Mouse (Mus musculus) liver, embryonic 11.5 days (tissue): ENCODE data around the gene Luc7l3. TPM values are rescaled to one million over a fixed set of nuclear protein-coding genes. Genes with fewer than 3 reads are reported as not detected.

Source experiments
- ATAC-seq: fragments of 200-750 bp; cut with Nextera tagmentation; replicated peaks from 2 replicates; pipeline ENCODE4 v1.8.0; 2017; ENCODE audit warnings: moderate number of reproducible peaks, mild to moderate bottlenecking, moderate TSS enrichment, moderate library complexity; ENCODE audit not compliant: low FRiP score
- DNase-seq: peaks from one replicate; pipeline ENCODE4 v3.0.0-alpha.2; 2017; ENCODE audit warnings: low spot score
- H3K27ac ChIP-seq: fragments of 300-500 bp; sonication (generic); 2 replicates; pipeline ENCODE4 v1.5.1; 2014; ENCODE audit warnings: mild to moderate bottlenecking, low read depth, low read length, control low read depth
- H3K27me3 ChIP-seq: fragments of 300-500 bp; sonication (generic); replicated peaks from 2 replicates; pipeline ENCODE4 v1.6.1; 2014; ENCODE audit warnings: low read length, mixed read lengths; ENCODE audit not compliant: control insufficient read depth, insufficient read depth
- H3K36me3 ChIP-seq: fragments of 300-500 bp; sonication (generic); 2 replicates; pipeline ENCODE4 v1.6.1; 2014; ENCODE audit warnings: mild to moderate bottlenecking, low read length, moderate library complexity, mixed read lengths; ENCODE audit not compliant: control insufficient read depth, insufficient read depth
- H3K4me1 ChIP-seq: fragments of 300-500 bp; sonication (generic); replicated peaks from 2 replicates; pipeline ENCODE4 v1.6.1; 2014; ENCODE audit warnings: low read length, mixed read lengths; ENCODE audit not compliant: control insufficient read depth, insufficient read depth
- H3K4me2 ChIP-seq: fragments of 300-500 bp; sonication (generic); 2 replicates; pipeline ENCODE4 v1.6.1; 2014; ENCODE audit warnings: mild to moderate bottlenecking, control low read depth, moderate library complexity
- H3K4me3 ChIP-seq: fragments of 300-500 bp; sonication (generic); 2 replicates; pipeline ENCODE4 v1.5.1; 2014; ENCODE audit warnings: low read depth, low read length, control low read depth
- H3K9ac ChIP-seq: fragments of 300-500 bp; sonication (generic); 2 replicates; pipeline ENCODE4 v1.6.1; 2014; ENCODE audit warnings: low read depth, low read length, control low read depth
- H3K9me3 ChIP-seq: fragments of 300-500 bp; sonication (generic); 2 replicates; pipeline ENCODE4 v1.6.1; 2016; ENCODE audit warnings: low read length, inconsistent platforms, mixed read lengths; ENCODE audit not compliant: control insufficient read depth
- WGBS: fragments of 180-500 bp; shearing (Covaris S2); extraction: QIAGEN DNeasy Blood & Tissue Kit; methylation state at CpG from one replicate; pipeline ENCODE4 v1.1.7; 2014; 5-methylcytosine and 5-hydroxymethylcytosine counted together
- polyA plus RNA-seq: library from polyadenylated mRNA; unstranded; fragments of >200 nt; fragmentation: Nextera tagmentation; extraction: Ambion mirVana; gene quantifications from 2 replicates; pipeline ENCODE4 v1.2.1, GENCODE M21; 2014

The Luc7l3 gene
- polyA plus RNA-seq, 1 experiment from 2014 or later, result 97.6 TPM

GRCm38 (mm10) chr11:94276869-94277337 lies 44.9 kb downstream of the Luc7l3 start:
- no peaks in the 10 kb centered on the region for H3K27me3 ChIP-seq
- no peaks in the 10 kb centered on the region for H3K9me3 ChIP-seq
- WGBS, result 8% methylated on average over 20 of the region's 20 CpGs
- peaks cover 30% of the 10 kb centered on the region for H3K4me1 ChIP-seq
- ATAC-seq, result peak; percentile 56
- H3K4me2 ChIP-seq, result peak overlapping the region; percentile 85
- H3K4me3 ChIP-seq, result peak overlapping the region; percentile 41
- peak; percentile 80 for DNase-seq
- H3K36me3 ChIP-seq, result no peaks in the 10 kb centered on the region
- H3K27ac ChIP-seq, result no peak overlapping the region
- peak overlapping the region; percentile 43 for H3K9ac ChIP-seq

- Histone ChIP-seq H3K36me3 (no peaks in the 10 kb centered on the region), H3K27me3 (no peaks in the 10 kb centered on the region), H3K9ac (no peak overlapping the region), H3K9me3 (no peaks in the 10 kb centered on the region), H3K4me1 (peaks cover 24% of the 10 kb centered on the region), H3K4me3 (no peak overlapping the region), H3K27ac (no peak overlapping the region), H3K4me2 (no peak overlapping the region)
- DNase-seq (no peak), ATAC-seq (no peak)
- WGBS, result 82% methylated on average over 2 of the region's 2 CpGs
Measured at GRCm38 (mm10) chr11:94275686-94276085, 46.1 kb downstream of the Luc7l3 start.

GRCm38 (mm10) chr11:94275226-94275625 lies 46.6 kb downstream of the Luc7l3 start:
- 84% methylated on average over 7 of the region's 7 CpGs for WGBS
- DNase-seq, result no peak
- no peak overlapping the region for H3K9ac ChIP-seq
- no peaks in the 10 kb centered on the region for H3K9me3 ChIP-seq
- peaks cover 24% of the 10 kb centered on the region for H3K4me1 ChIP-seq
- no peak for ATAC-seq
- no peaks in the 10 kb centered on the region for H3K27me3 ChIP-seq
- H3K4me3 ChIP-seq, result no peak overlapping the region
- no peaks in the 10 kb centered on the region for H3K36me3 ChIP-seq
- H3K4me2 ChIP-seq, result no peak overlapping the region
- H3K27ac ChIP-seq, result no peak overlapping the region

- DNase-seq (no peak), ATAC-seq (peak; percentile 79)
- Histone ChIP-seq H3K27ac (peak overlapping the region; percentile 42; the same call in 1 of the 2 replicates), H3K4me2 (peak overlapping the region; percentile 12), H3K27me3 (no peaks in the 10 kb centered on the region), H3K9ac (peak overlapping the region; percentile 51; the same call in 1 of the 2 replicates), H3K4me3 (no peak overlapping the region), H3K36me3 (no peaks in the 10 kb centered on the region), H3K9me3 (no peaks in the 10 kb centered on the region), H3K4me1 (peaks cover 24% of the 10 kb centered on the region)
- WGBS, result 61% methylated on average over 10 of the region's 10 CpGs
Measured at GRCm38 (mm10) chr11:94274206-94274867, 47.5 kb downstream of the Luc7l3 start.

- peaks cover 26% of the 10 kb centered on the region for H3K4me1 ChIP-seq
- no peaks in the 10 kb centered on the region for H3K9me3 ChIP-seq
- H3K27ac ChIP-seq, result no peak overlapping the region
- no peak for DNase-seq
- no peaks in the 10 kb centered on the region for H3K27me3 ChIP-seq
- no peaks in the 10 kb centered on the region for H3K36me3 ChIP-seq
- H3K4me2 ChIP-seq, result no peak overlapping the region
- no peak overlapping the region for H3K9ac ChIP-seq
- WGBS, result 84% methylated on average over 21 of the region's 21 CpGs
- 0 out of 2 replicates have a peak, but pooled peaks have one; percentile 8 for ATAC-seq
- no peak overlapping the region for H3K4me3 ChIP-seq
Measured at GRCm38 (mm10) chr11:94272960-94273927, 48.5 kb downstream of the Luc7l3 start.

GRCm38 (mm10) chr11:94271015-94271414 lies 50.8 kb downstream of the Luc7l3 start:
- ATAC-seq, result no peak
- no peak overlapping the region for H3K9ac ChIP-seq
- WGBS, result 74% methylated on average over 2 of the region's 2 CpGs
- H3K36me3 ChIP-seq, result no peaks in the 10 kb centered on the region
- peaks cover 17% of the 10 kb centered on the region for H3K4me1 ChIP-seq
- no peaks in the 10 kb centered on the region for H3K9me3 ChIP-seq
- DNase-seq, result no peak
- no peaks in the 10 kb centered on the region for H3K27me3 ChIP-seq
- H3K4me2 ChIP-seq, result no peak overlapping the region
- no peak overlapping the region for H3K4me3 ChIP-seq
- no peak overlapping the region for H3K27ac ChIP-seq

GRCm38 (mm10) chr11:94269906-94270305 lies 51.9 kb downstream of the Luc7l3 start:
- no peak overlapping the region for H3K27ac ChIP-seq
- no peak overlapping the region for H3K9ac ChIP-seq
- peaks cover 19% of the 10 kb centered on the region for H3K4me1 ChIP-seq
- H3K4me2 ChIP-seq, result no peak overlapping the region
- H3K9me3 ChIP-seq, result no peaks in the 10 kb centered on the region
- H3K4me3 ChIP-seq, result no peak overlapping the region
- 87% methylated on average over 7 of the region's 7 CpGs for WGBS
- ATAC-seq (no peak), DNase-seq (no peak)
- H3K27me3 ChIP-seq, result no peaks in the 10 kb centered on the region
- H3K36me3 ChIP-seq, result no peaks in the 10 kb centered on the region

GRCm38 (mm10) chr11:94268761-94269160 lies 53.0 kb downstream of the Luc7l3 start:
- Histone ChIP-seq H3K36me3 (no peaks in the 10 kb centered on the region), H3K27ac (no peak overlapping the region), H3K9me3 (no peaks in the 10 kb centered on the region), H3K4me2 (no peak overlapping the region), H3K27me3 (no peaks in the 10 kb centered on the region), H3K4me1 (peaks cover 10% of the 10 kb centered on the region), H3K9ac (no peak overlapping the region), H3K4me3 (no peak overlapping the region)
- DNase-seq (no peak), ATAC-seq (no peak)
